Mouse (Mus musculus): ENCODE data around the gene Ppid. TPM values are rescaled to one million over a fixed set of nuclear protein-coding genes. Genes with fewer than 3 reads are reported as not detected.
"Not testable (repeated sequence)": the region's sequence is repeated elsewhere in the genome, so short reads cannot be mapped to it uniquely, and the experiment has no call there.

Gene Ppid
- polyA plus RNA-seq, 2 experiments: 117 to 149 TPM

DNA sequence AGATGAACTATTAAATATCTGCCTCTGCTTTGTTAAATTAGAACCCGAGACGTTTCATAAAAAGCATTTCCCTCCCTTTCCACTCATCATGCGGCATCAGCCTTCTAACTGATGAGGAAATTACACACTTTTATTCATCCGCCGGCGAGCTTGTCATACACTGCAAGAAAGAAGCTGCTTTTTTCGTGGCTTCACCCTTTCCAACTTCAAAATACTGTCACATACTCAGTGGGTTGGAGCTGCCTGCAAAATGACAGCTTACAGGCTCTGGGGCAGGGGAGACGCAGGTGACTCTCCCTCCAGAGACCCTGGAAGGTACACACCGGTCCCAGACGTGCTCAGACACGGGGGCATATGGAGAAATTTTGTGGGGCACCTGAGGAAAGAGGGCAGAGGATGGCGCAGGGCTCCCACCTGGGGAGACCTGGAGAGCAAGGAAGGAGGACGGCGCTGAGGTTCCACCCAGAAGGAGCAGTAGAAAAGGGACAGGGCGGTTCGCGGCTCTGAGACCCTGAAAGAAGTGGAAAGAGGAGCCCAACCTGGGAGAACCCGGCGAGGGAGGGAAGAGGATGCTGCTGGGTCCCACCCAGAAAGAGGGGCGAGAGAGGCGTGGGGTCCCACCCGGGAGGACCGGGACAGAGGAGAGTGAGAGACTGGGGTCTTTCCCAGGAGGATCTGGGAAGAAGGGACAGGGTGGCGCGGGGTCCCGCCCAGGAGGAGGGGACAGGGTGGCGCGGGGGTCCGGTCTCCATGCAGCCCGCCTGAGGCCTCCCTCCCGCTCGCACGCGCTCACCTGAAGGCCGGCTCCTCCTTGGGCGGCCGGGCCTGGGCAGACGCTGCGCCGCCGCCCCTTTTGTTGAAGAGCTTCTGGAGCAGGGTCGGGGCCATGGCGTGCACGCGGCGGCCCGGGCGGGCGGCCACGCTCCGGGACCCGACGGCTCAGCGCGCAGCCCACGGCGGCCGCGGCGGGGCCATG lies 24.1 kb upstream of the Ppid start:
- WGBS: 3% methylated on average over 41 of the region's 60 CpGs
- Histone ChIP-seq H3K27me3 (ENCODE audit: control insufficient read depth, insufficient read depth, low read length) (no peaks in the 10 kb centered on the region), H3K27ac (replicated peaks; ENCODE audit: low read depth, low read length) (peak overlapping the region; percentile 79), H3K9ac (ENCODE audit: low read depth, low read length, severe bottlenecking) (peak overlapping the region; percentile 67), H3K4me2 (replicated peaks; ENCODE audit: low read depth, low read length, severe bottlenecking) (peak overlapping the region; percentile 86), H3K36me3 (ENCODE audit: control insufficient read depth, insufficient read depth, low read length) (no peaks in the 10 kb centered on the region), H3K4me3 (replicated peaks; ENCODE audit: low read length) (peak overlapping the region; percentile 80), H3K9me3 (ENCODE audit: control insufficient read depth, low read length) (no peaks in the 10 kb centered on the region), H3K4me1 (ENCODE audit: control insufficient read depth, insufficient read depth, low read length) (peaks cover 6% of the 10 kb centered on the region; the same call in 1 of the 2 replicates)
- ATAC-seq (ENCODE audit: low FRiP score, low read depth): peak; percentile 17; the same call in 1 of the 2 replicates
- peak; percentile 31 for DNase-seq (ENCODE audit: low spot score)
- no peak for TF ChIP-seq POLR2A (IDR thresholded peaks at IDR 0.05; ENCODE audit: borderline replicate concordance, extremely low read depth, insufficient read depth, insufficient read length)

DNA sequence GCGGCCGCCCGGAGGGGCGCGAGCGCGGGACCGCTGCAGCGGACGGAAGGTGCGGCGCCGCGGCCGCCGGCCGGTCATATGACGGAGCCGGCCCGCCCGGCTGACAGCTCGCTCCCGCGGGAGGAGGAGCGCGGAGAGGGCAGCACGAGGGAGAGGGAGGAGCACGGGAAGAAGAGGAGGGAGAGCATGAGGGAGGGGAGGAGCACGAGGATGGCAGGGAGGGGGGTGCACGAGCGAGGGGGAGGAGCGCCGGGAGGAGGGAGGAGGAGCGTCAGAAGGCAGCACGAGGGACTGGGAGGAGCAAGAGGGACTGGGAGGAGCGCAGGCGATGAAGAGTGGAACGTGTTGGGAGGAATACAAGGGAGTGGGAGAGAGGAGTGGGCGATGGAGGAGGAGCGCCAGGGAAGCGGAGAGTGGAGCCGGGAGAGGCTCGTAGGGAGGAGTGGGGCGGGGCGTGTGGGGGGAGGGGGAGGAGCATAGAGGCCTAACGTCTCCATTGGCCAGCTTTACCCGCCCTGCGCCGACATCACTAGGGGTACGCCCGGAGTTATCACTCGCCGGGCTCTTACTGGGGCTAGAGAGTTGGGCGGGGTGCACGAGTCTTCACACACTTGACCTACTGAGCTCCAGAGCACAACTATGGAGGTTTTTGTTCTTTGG lies 23.3 kb upstream of the Ppid start, which contains the start of gene Fnip2:
Gene Fnip2, minus strand, starts transcription at position 94 of the 660 bp plus-strand sequence.
- Histone ChIP-seq H3K4me1 (ENCODE audit: control insufficient read depth, insufficient read depth, low read length) (peaks cover 6% of the 10 kb centered on the region; the same call in 1 of the 2 replicates), H3K36me3 (ENCODE audit: control insufficient read depth, insufficient read depth, low read length) (no peaks in the 10 kb centered on the region), H3K27ac (replicated peaks; ENCODE audit: low read depth, low read length) (peak within 1 kb of the TSS; percentile 79), H3K4me2 (replicated peaks; ENCODE audit: low read depth, low read length, severe bottlenecking) (peak within 1 kb of the TSS; percentile 86), H3K9me3 (ENCODE audit: control insufficient read depth, low read length) (no peaks in the 10 kb centered on the region), H3K9ac (ENCODE audit: low read depth, low read length, severe bottlenecking) (peak within 1 kb of the TSS; percentile 67), H3K27me3 (ENCODE audit: control insufficient read depth, insufficient read depth, low read length) (no peaks in the 10 kb centered on the region), H3K4me3 (replicated peaks; ENCODE audit: low read length) (peak within 1 kb of the TSS; percentile 80)
- peak; percentile 47; the same call in 1 of the 2 replicates for TF ChIP-seq POLR2A (IDR thresholded peaks at IDR 0.05; ENCODE audit: borderline replicate concordance, extremely low read depth, insufficient read depth, insufficient read length)
- WGBS: under 1% methylated on average over 55 of the region's 55 CpGs
- DNase-seq (ENCODE audit: low spot score): peak; percentile 96
- ATAC-seq (ENCODE audit: low FRiP score, low read depth): peak; percentile 94

DNA sequence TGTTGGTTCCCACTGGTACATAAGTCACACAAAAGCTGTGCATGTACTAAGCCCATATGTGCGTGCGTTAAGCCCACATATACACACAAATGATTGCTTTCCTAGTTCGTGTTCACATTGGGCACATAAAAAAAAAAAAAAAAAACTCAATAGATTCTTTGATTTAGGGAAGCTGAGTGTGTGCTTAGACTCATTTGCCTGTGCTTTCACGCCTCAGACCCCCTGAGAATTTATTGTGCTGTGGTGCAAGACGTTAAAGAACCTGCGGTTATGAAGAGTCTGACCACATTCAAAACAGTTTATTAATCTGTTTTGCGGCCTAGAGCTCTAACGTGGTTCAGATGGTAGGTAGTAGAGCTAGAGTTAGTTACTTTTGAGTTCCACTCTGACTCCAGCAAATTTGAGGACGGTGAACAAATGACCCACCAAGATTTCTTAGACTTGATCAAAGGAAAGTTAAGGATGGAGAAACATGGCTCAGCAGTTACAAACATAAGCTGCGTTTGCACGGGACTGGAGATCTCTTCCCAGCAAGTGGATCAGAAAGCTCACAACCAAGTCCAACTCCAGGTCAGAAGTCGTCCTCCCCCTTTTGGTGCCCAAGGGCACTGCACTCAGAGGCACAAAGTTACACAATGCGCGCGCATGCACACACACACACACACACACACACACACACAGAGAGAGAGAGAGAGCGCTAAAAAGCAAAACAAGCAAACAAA lies 22.4 kb upstream of the Ppid start:
- Histone ChIP-seq H3K4me1 (ENCODE audit: control insufficient read depth, insufficient read depth, low read length) (peaks cover 6% of the 10 kb centered on the region; the same call in 1 of the 2 replicates), H3K4me2 (replicated peaks; ENCODE audit: low read depth, low read length, severe bottlenecking) (peak overlapping the region; percentile 86; the same call in 1 of the 2 replicates), H3K9ac (ENCODE audit: low read depth, low read length, severe bottlenecking) (no peak overlapping the region), H3K9me3 (ENCODE audit: control insufficient read depth, low read length) (no peaks in the 10 kb centered on the region), H3K4me3 (replicated peaks; ENCODE audit: low read length) (no peak overlapping the region), H3K27ac (replicated peaks; ENCODE audit: low read depth, low read length) (peak overlapping the region; percentile 79; the same call in 1 of the 2 replicates), H3K27me3 (ENCODE audit: control insufficient read depth, insufficient read depth, low read length) (no peaks in the 10 kb centered on the region), H3K36me3 (ENCODE audit: control insufficient read depth, insufficient read depth, low read length) (no peaks in the 10 kb centered on the region)
- 72% methylated on average over 16 of the region's 16 CpGs for WGBS
- TF ChIP-seq POLR2A (IDR thresholded peaks at IDR 0.05; ENCODE audit: borderline replicate concordance, extremely low read depth, insufficient read depth, insufficient read length): no peak
- DNase-seq (ENCODE audit: low spot score): no peak
- no peak for ATAC-seq (ENCODE audit: low FRiP score, low read depth)

GRCm38 (mm10) chr3:79569351-79569681 lies 21.8 kb upstream of the Ppid start:
- WGBS: 88% methylated on average over 3 of the region's 3 CpGs
- no peak overlapping the region for H3K4me2 ChIP-seq (replicated peaks; ENCODE audit: low read depth, low read length, severe bottlenecking)
- no peak overlapping the region for H3K9ac ChIP-seq (ENCODE audit: low read depth, low read length, severe bottlenecking)
- DNase-seq (ENCODE audit: low spot score) (no peak), ATAC-seq (ENCODE audit: low FRiP score, low read depth) (no peak)
- H3K9me3 ChIP-seq (ENCODE audit: control insufficient read depth, low read length): no peaks in the 10 kb centered on the region
- peaks cover 6% of the 10 kb centered on the region; the same call in 1 of the 2 replicates for H3K4me1 ChIP-seq (ENCODE audit: control insufficient read depth, insufficient read depth, low read length)
- no peak overlapping the region for H3K4me3 ChIP-seq (replicated peaks; ENCODE audit: low read length)
- no peaks in the 10 kb centered on the region for H3K36me3 ChIP-seq (ENCODE audit: control insufficient read depth, insufficient read depth, low read length)
- no peak overlapping the region for H3K27ac ChIP-seq (replicated peaks; ENCODE audit: low read depth, low read length)
- no peak for TF ChIP-seq POLR2A (IDR thresholded peaks at IDR 0.05; ENCODE audit: borderline replicate concordance, extremely low read depth, insufficient read depth, insufficient read length)
- no peaks in the 10 kb centered on the region for H3K27me3 ChIP-seq (ENCODE audit: control insufficient read depth, insufficient read depth, low read length)

- no peak for TF ChIP-seq POLR2A (IDR thresholded peaks at IDR 0.05; ENCODE audit: borderline replicate concordance, extremely low read depth, insufficient read depth, insufficient read length)
- no peak overlapping the region for H3K4me2 ChIP-seq (replicated peaks; ENCODE audit: low read depth, low read length, severe bottlenecking)
- no peak overlapping the region for H3K27ac ChIP-seq (replicated peaks; ENCODE audit: low read depth, low read length)
- DNase-seq (ENCODE audit: low spot score) (no peak), ATAC-seq (ENCODE audit: low FRiP score, low read depth) (no peak)
- no peak overlapping the region for H3K4me3 ChIP-seq (replicated peaks; ENCODE audit: low read length)
- no peaks in the 10 kb centered on the region for H3K27me3 ChIP-seq (ENCODE audit: control insufficient read depth, insufficient read depth, low read length)
- H3K36me3 ChIP-seq (ENCODE audit: control insufficient read depth, insufficient read depth, low read length): no peaks in the 10 kb centered on the region
- no peaks in the 10 kb centered on the region for H3K4me1 ChIP-seq (ENCODE audit: control insufficient read depth, insufficient read depth, low read length)
- H3K9me3 ChIP-seq (ENCODE audit: control insufficient read depth, low read length): no peaks in the 10 kb centered on the region
- H3K9ac ChIP-seq (ENCODE audit: low read depth, low read length, severe bottlenecking): no peak overlapping the region
- WGBS: 50% methylated on average over 3 of the region's 3 CpGs
Measured at GRCm38 (mm10) chr3:79572399-79572798, 18.7 kb upstream of the Ppid start.

DNA sequence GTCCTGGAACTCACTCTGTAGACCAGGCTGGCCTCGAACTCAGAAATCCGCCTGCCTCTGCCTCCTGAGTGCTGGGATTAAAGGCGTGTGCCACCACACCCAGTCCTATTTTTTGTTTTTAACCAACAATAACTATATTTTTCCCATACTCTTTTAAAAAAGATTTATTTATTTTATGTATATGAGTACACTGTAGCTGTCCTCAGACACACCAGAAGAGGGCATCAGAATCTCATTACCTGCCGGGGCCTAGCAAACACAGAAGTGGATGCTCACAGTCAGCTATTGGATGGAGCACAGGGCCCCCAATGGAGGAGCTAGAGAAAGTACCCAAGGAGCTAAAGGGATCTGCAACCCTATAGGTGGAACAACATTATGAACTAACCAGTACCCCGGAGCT lies 17.8 kb upstream of the Ppid start:
- not testable (repeated sequence) for H3K36me3 ChIP-seq (ENCODE audit: control insufficient read depth, insufficient read depth, low read length); H3K4me1 ChIP-seq (ENCODE audit: control insufficient read depth, insufficient read depth, low read length); H3K9ac ChIP-seq (ENCODE audit: low read depth, low read length, severe bottlenecking); H3K27me3 ChIP-seq (ENCODE audit: control insufficient read depth, insufficient read depth, low read length); ATAC-seq (ENCODE audit: low FRiP score, low read depth); H3K27ac ChIP-seq (replicated peaks; ENCODE audit: low read depth, low read length); H3K9me3 ChIP-seq (ENCODE audit: control insufficient read depth, low read length); H3K4me3 ChIP-seq (replicated peaks; ENCODE audit: low read length); DNase-seq (ENCODE audit: low spot score); H3K4me2 ChIP-seq (replicated peaks; ENCODE audit: low read depth, low read length, severe bottlenecking)
- 89% methylated on average over 5 of the region's 5 CpGs for WGBS

Data from limb, embryonic 14.5 days (tissue).